Mouse (Mus musculus) adrenal gland, adult 18-20 months (tissue): ENCODE data around the gene Ttll7. TPM values are rescaled to one million over a fixed set of nuclear protein-coding genes. Genes with fewer than 3 reads are reported as not detected.

Experiments used
- DNase-seq, 2 experiments: peaks; one replicate each; pipeline ENCODE4 v3.0.0; 2021 to 2022; ENCODE audit warnings: low spot score in 2 of 2
- long read RNA-seq, 2 experiments: library from polyadenylated mRNA; stranded (forward); transcript quantifications; one replicate each; pipeline ENCODE4 v2.0.0; 2021
- total RNA-seq, 2 experiments: library from RNA; stranded (reverse); gene quantifications; 1 replicate in 1 of 2; 2 replicates in 1 of 2; pipeline ENCODE4 v1.2.3; 2021

Ttll7 gene
- 1 to 10 TPM; 5.1 to 7.7 TPM for total RNA-seq
- long read RNA-seq, experiment 1, partial matches to known transcripts: 1 of 3 reads
- long read RNA-seq, experiment 1, other reads (novel, unspliced or antisense): 2 of 3 reads
- long read RNA-seq, experiment 2, partial matches to known transcripts: 1 of 3 reads
- long read RNA-seq, experiment 2, other reads (novel, unspliced or antisense): 1 of 3 reads

DNA sequence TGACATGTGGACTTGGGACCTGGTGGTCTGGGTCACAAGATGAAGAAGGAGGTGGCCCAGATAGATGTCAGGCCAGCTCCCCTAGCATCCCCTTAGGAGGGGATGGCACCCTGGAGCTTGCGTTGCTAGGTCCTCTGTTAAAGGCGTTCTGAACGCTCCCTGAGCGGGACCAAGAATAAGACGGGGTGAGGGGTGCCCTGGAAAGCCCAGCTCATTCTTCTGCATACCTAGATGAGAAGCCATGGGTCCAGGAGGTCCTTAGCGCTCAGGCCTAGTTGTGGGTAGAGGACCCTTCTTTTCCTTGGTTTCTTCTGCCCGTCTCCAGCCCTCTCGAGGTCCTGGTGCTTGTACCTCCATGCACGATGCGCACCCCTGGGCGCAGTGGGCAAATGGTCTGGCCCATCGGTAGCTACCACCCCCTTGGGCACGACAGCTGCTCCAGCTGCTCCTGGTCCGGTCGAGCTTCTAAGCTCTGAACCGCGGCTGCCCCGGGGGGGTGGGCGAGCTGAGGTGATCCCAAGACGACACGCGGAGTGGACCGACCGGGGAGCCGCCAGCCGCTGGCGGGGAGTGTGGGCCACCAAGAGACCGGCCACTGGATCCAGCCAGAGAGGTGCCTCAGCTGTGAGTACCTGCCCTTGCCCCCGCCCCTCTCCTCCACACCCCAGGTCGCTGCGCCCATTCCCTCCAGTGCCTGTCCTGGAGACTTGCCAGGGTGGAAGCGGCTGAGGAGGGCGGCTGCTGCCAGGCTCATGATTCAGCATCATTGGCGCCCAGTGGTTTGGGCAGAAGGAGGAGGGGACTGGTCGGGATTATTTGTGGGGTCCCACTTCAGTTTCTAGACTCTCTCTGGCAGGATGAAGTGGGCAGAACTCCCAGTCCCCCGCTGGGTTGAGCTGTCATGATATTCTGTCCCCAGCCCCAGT is at the start of gene Ttll7:
Gene Ttll7 (plus strand): TSS at position 402 of the 926 bp plus-strand sequence.
- DNase-seq: peak; percentile 69 to 73

- DNase-seq: peak; percentile 63 to 65
These were observed 39.9 kb upstream of the Ttll7 start for GRCm38 (mm10) chr3:146812041-146812878.

DNA sequence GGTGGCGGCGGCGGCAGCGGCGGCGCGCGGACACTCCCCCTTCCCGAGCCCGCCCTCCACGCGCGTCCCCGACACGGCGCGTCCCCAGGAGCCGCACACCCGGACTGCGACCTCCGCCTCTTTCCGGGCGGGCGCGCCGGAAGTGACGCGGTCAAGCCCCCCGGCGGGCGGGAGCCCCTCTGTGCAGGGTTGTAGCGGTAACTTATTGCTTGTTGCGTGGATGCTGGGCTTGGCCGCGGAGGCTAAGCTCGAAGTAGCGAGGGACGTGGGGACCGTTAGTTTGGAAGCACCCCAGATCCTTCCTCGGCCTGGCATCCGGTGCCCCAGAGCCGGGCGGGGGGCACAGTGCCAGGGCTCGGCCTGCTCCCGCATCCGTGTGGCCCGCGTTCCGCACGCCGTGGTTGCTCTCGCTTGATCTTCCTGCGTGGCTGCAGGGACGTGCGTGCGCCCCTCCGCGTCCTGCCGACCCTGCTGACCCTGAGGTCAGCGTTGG is 39.2 kb upstream of the Ttll7 start, which contains the start of gene Prkacb:
Gene Prkacb (minus strand): TSS at position 90 of the 493 bp plus-strand sequence.
- DNase-seq: peak; percentile 95

DNA sequence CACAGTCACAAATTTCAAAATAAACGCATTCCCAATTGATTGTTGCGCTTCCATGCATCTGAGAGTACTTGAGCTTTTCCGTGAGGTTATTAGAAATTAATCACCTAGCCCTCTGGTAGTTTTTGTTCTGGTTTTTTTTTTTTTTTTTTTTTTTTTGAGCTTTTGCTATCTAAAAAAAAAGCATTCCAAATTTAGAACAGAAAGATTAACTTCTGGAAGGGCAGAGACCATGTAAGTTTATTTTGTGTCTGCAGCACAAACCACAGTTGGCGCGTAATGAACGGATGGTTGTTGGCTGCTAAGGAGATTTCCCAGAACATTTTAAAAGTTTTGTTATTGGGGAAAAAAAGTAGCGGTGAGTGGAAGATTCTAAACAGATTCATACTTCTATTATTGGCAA is 38.5 kb upstream of the Ttll7 start:
- DNase-seq: no peak

DNA sequence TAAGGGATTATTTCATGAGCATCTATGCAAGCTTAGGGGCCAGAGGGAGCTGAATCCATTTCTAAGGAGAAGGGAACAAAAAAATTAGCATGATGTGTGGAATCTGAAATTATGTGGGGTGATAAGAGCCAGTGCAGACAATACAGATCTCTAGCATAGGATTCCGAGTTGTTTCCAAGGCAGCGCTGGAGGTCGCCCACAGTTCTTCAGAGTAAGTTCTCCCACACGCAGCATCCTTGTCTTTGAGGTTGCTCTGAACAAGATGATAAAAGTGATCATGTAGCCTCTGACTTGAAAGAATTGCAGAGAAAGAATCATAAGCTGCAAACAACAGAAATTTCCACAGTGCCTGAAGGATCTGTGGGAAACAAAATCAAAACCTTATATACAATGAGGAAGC is 31.4 kb upstream of the Ttll7 start:
- no peak for DNase-seq

DNA sequence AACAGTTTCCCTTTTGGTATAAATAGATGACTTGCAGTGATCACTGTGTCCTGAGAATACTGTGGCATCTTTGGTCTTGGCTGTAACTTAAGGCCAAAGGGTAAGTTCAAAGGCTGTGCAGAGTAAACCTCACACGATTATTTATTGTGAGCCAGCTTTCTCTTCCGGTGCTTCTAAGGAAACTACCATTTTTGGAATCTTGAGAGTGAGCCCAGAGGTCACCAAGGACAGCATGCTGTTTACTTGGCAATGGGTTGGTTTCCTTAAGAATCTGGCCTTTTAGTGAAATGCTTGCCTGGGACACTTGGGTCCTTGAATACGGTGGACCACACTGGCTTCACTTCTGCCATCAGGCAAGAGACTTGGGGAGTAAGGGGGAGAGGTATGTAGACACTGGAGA is 9.4 kb upstream of the Ttll7 start:
- no peak for DNase-seq

- DNase-seq: no peak
These were observed 8.7 kb upstream of the Ttll7 start for GRCm38 (mm10) chr3:146843470-146843869.

- no peak for DNase-seq
These were observed 5.9 kb upstream of the Ttll7 start for GRCm38 (mm10) chr3:146846237-146846636.

DNA sequence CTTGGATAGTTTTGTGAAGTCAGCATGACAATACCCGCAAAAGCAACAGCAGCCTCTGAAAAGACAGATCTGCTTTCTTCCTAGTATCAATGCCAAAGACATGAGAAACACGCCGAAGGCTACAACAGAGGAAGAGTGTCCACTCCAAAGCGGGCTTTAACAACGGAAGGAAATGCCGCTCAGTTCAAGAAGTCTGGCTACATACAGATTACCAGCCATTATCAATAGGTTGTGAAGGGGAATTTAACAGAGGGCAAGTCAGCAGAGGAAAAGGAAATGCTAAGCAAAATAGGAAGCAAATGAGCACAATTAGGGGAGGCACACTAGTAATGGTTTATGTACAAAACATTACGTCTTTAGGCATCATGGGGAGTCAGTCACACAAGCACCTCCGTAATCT is 4.1 kb upstream of the Ttll7 start:
- no peak for DNase-seq

- DNase-seq: no peak
These were observed 2.8 kb upstream of the Ttll7 start for GRCm38 (mm10) chr3:146849360-146849759.

DNA sequence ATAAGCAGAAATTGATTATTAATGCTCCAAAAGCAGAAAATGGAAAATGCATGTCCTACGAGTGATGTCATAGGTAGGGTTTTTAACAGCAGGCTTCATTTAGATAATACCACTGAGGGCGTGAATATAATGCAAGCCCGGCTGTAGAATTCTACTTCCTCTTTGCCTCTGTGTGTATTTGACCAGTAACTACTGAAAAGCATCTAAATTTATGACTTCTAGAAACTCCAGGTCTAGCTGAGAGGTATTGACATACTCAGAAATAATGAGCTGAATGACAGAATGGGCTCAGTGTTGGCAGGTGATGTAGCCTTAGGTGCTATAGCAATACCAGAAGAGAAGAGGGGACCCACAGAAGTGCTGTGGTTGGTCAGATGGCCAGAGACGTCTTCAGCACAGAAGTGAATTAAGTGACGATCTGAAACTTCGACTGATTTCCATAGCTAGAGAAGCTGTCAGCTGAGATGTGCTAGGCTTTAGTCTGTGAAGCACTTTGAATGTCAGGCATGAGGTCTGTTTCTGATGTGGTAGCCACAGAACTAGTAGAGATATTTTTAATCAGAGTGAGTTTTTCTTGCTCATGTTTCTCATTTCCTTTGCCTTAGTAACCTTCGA is 2.4 kb downstream of the Ttll7 start:
- no peak for DNase-seq

- no peak for DNase-seq
These were observed 5.2 kb downstream of the Ttll7 start for GRCm38 (mm10) chr3:146857373-146857772.

DNA sequence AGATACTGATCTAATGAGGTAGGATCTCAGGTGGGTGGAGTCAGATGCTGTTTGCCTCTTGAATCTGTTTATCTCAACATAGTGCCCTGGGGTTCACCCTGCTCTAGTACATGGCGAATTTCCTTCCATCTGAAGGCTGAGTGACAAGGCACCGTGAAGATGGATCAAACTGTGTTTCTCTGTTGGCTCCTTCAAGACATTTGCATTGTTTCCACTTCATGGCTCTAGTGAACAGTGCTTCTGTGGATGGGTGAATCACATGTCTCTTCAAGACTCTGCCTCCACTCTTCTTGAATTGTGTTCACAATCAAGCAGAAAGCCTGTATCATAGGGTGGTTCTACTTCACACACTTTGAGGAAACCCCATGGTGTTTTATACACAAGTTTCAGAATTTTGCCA is 8.1 kb downstream of the Ttll7 start:
- no peak for DNase-seq

GRCm38 (mm10) chr3:146866563-146866962 is 14.4 kb downstream of the Ttll7 start:
- DNase-seq: no peak

GRCm38 (mm10) chr3:146871954-146872353 is 19.8 kb downstream of the Ttll7 start:
- no peak for DNase-seq

GRCm38 (mm10) chr3:146875929-146876328 is 23.8 kb downstream of the Ttll7 start:
- no peak for DNase-seq

GRCm38 (mm10) chr3:146893931-146894330 is 41.8 kb downstream of the Ttll7 start:
- no peak for DNase-seq

- DNase-seq: no peak
These were observed 44.4 kb downstream of the Ttll7 start for GRCm38 (mm10) chr3:146896581-146896980.

DNA sequence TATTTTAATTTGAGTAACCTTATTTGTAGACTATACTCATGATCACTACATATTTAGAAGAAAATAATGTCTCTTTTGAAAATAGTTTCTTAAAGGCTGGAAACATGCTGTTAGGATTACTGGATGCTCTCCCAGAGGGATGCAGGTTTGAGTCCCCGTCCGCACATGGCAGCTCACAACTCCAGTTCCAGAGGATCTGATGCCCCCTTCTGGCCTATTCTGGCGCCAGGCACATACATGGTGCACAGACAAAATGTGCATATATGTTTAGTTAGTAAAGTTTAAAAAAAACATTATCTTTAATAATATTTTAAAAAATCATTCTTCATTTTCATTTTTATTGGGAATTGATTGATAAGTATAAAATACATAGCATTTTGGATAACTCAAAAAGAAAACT is 47.9 kb downstream of the Ttll7 start:
- no peak for DNase-seq

GRCm38 (mm10) chr3:146901729-146902128 is 49.6 kb downstream of the Ttll7 start:
- no peak for DNase-seq

- DNase-seq: no peak
These were observed 53.4 kb downstream of the Ttll7 start for GRCm38 (mm10) chr3:146905606-146906005.
